Mouse (Mus musculus) neural tube, embryonic 11.5 days (tissue): ENCODE measurements around the gene Slc39a11. TPM values are rescaled to one million over a fixed set of nuclear protein-coding genes. Genes with fewer than 3 reads are reported as not detected.

ENCODE experiments used
- ATAC-seq: fragments of 200-750 bp; cut with Nextera tagmentation; 2 replicates; pipeline ENCODE4 v1.8.0; 2017; ENCODE audit warnings: moderate number of reproducible peaks, mild to moderate bottlenecking, moderate TSS enrichment, moderate library complexity; ENCODE audit not compliant: insufficient read depth, low FRiP score, low TSS enrichment
- DNase-seq: peaks from one replicate; pipeline ENCODE4 v3.0.0-alpha.2; 2015; ENCODE audit warnings: low spot score
- H3K27ac ChIP-seq: fragments of 300-500 bp; sonication (generic); 2 replicates; pipeline ENCODE4 v1.5.1; 2014; ENCODE audit warnings: low read depth, mild to moderate bottlenecking, low read length
- H3K27me3 ChIP-seq: fragments of 300-500 bp; sonication (generic); 2 replicates; pipeline ENCODE4 v1.6.1; 2014; ENCODE audit warnings: mild to moderate bottlenecking, low read length, mixed read lengths; ENCODE audit not compliant: control insufficient read depth, insufficient read depth
- H3K36me3 ChIP-seq: fragments of 300-500 bp; sonication (generic); 2 replicates; pipeline ENCODE4 v1.6.1; 2014; ENCODE audit warnings: mild to moderate bottlenecking, low read length, moderate library complexity, mixed read lengths; ENCODE audit not compliant: control insufficient read depth, insufficient read depth
- H3K4me1 ChIP-seq: fragments of 300-500 bp; sonication (generic); 2 replicates; pipeline ENCODE4 v1.6.1; 2014; ENCODE audit warnings: low read length, mixed read lengths; ENCODE audit not compliant: control insufficient read depth, insufficient read depth
- H3K4me2 ChIP-seq: fragments of 300-500 bp; sonication (generic); 2 replicates; pipeline ENCODE4 v1.6.1; 2014; ENCODE audit warnings: low read depth, mild to moderate bottlenecking, moderate library complexity
- H3K4me3 ChIP-seq: fragments of 300-500 bp; sonication (generic); 2 replicates; pipeline ENCODE4 v1.5.1; 2014; ENCODE audit warnings: low read depth, low read length
- H3K9ac ChIP-seq: fragments of 300-500 bp; sonication (generic); 2 replicates; pipeline ENCODE4 v1.6.1; 2014; ENCODE audit warnings: mild to moderate bottlenecking, low read length
- H3K9me3 ChIP-seq: fragments of 300-500 bp; sonication (generic); 2 replicates; pipeline ENCODE4 v1.6.1; 2016; ENCODE audit warnings: low read length; ENCODE audit not compliant: control insufficient read depth
- WGBS: fragments of 180-500 bp; shearing (Covaris S2); extraction: QIAGEN DNeasy Blood & Tissue Kit; methylation state at CpG from one replicate; pipeline ENCODE4 v1.1.7; 2014; 5-methylcytosine and 5-hydroxymethylcytosine counted together
- polyA plus RNA-seq: library from polyadenylated mRNA; unstranded; fragments of >200 nt; fragmentation: Nextera tagmentation; extraction: Ambion mirVana; gene quantifications from 2 replicates; pipeline ENCODE4 v1.2.1, GENCODE M21; 2014

Slc39a11 gene
- polyA plus RNA-seq, 1 experiment from 2014 or later = 20.1 TPM

GRCm38 (mm10) chr11:113437357-113437756, 212.5 kb downstream of the Slc39a11 start:
- DNase-seq (no peak), ATAC-seq (no peak)
- 87% methylated on average over 9 of the region's 9 CpGs for WGBS
- Histone ChIP-seq H3K9me3 (peaks cover 3% of the 10 kb centered on the region; the same call in 1 of the 2 replicates), H3K27me3 (no peaks in the 10 kb centered on the region), H3K36me3 (no peaks in the 10 kb centered on the region), H3K27ac (no peak overlapping the region), H3K4me3 (no peak overlapping the region), H3K4me1 (peaks cover 12% of the 10 kb centered on the region), H3K9ac (no peak overlapping the region), H3K4me2 (no peak overlapping the region)

GRCm38 (mm10) chr11:113436299-113436698, 213.6 kb downstream of the Slc39a11 start:
- H3K4me2 ChIP-seq = no peak overlapping the region
- no peak overlapping the region for H3K27ac ChIP-seq
- DNase-seq = no peak
- ATAC-seq = no peak
- H3K4me3 ChIP-seq = no peak overlapping the region
- peaks cover 12% of the 10 kb centered on the region for H3K4me1 ChIP-seq
- peaks cover 2% of the 10 kb centered on the region; the same call in 1 of the 2 replicates for H3K9me3 ChIP-seq
- H3K9ac ChIP-seq = no peak overlapping the region
- WGBS = 90% methylated on average over 6 of the region's 6 CpGs
- H3K27me3 ChIP-seq = no peaks in the 10 kb centered on the region
- no peaks in the 10 kb centered on the region for H3K36me3 ChIP-seq

- H3K4me2 ChIP-seq = no peak overlapping the region
- ATAC-seq (no peak), DNase-seq (no peak)
- peaks cover 12% of the 10 kb centered on the region for H3K4me1 ChIP-seq
- no peaks in the 10 kb centered on the region for H3K27me3 ChIP-seq
- no peak overlapping the region for H3K27ac ChIP-seq
- no peaks in the 10 kb centered on the region for H3K9me3 ChIP-seq
- no peak overlapping the region for H3K4me3 ChIP-seq
- 45% methylated on average over 5 of the region's 5 CpGs for WGBS
- no peak overlapping the region for H3K9ac ChIP-seq
- no peaks in the 10 kb centered on the region for H3K36me3 ChIP-seq
Measured at GRCm38 (mm10) chr11:113435696-113436095, 214.2 kb downstream of the Slc39a11 start.

- DNase-seq = peak; percentile 53
- 65% methylated on average over 7 of the region's 7 CpGs for WGBS
- no peaks in the 10 kb centered on the region for H3K36me3 ChIP-seq
- no peak overlapping the region for H3K4me3 ChIP-seq
- H3K4me2 ChIP-seq = no peak overlapping the region
- H3K4me1 ChIP-seq = no peaks in the 10 kb centered on the region
- no peak for ATAC-seq
- H3K27me3 ChIP-seq = no peaks in the 10 kb centered on the region
- no peaks in the 10 kb centered on the region for H3K9me3 ChIP-seq
- H3K27ac ChIP-seq = no peak overlapping the region
- no peak overlapping the region for H3K9ac ChIP-seq
Measured at GRCm38 (mm10) chr11:113431161-113431560, 218.7 kb downstream of the Slc39a11 start.

- Histone ChIP-seq H3K4me2 (no peak overlapping the region), H3K36me3 (no peaks in the 10 kb centered on the region), H3K9ac (no peak overlapping the region), H3K4me3 (no peak overlapping the region), H3K9me3 (no peaks in the 10 kb centered on the region), H3K4me1 (no peaks in the 10 kb centered on the region), H3K27me3 (no peaks in the 10 kb centered on the region), H3K27ac (no peak overlapping the region)
- WGBS = 58% methylated on average over 9 of the region's 9 CpGs
- no peak for DNase-seq
- no peak for ATAC-seq
Measured at GRCm38 (mm10) chr11:113425882-113426281, 224.0 kb downstream of the Slc39a11 start.

- Histone ChIP-seq H3K27ac (no peak overlapping the region), H3K4me3 (no peak overlapping the region), H3K27me3 (no peaks in the 10 kb centered on the region), H3K9ac (no peak overlapping the region; the same call in 1 of the 2 replicates), H3K4me1 (no peaks in the 10 kb centered on the region), H3K4me2 (no peak overlapping the region), H3K36me3 (no peaks in the 10 kb centered on the region), H3K9me3 (no peaks in the 10 kb centered on the region)
- WGBS = 81% methylated on average over 3 of the region's 3 CpGs
- ATAC-seq (no peak), DNase-seq (no peak)
Measured at GRCm38 (mm10) chr11:113425454-113425853, 224.4 kb downstream of the Slc39a11 start.

- Histone ChIP-seq H3K4me3 (no peak overlapping the region), H3K9me3 (no peaks in the 10 kb centered on the region), H3K27me3 (no peaks in the 10 kb centered on the region), H3K27ac (no peak overlapping the region), H3K36me3 (no peaks in the 10 kb centered on the region), H3K4me2 (no peak overlapping the region), H3K4me1 (no peaks in the 10 kb centered on the region), H3K9ac (no peak overlapping the region)
- 84% methylated on average over 3 of the region's 4 CpGs for WGBS
- ATAC-seq = no peak
- DNase-seq = no peak
Measured at GRCm38 (mm10) chr11:113424765-113425164, 225.1 kb downstream of the Slc39a11 start.

- Histone ChIP-seq H3K9ac (no peak overlapping the region), H3K36me3 (no peaks in the 10 kb centered on the region), H3K4me1 (no peaks in the 10 kb centered on the region), H3K27ac (no peak overlapping the region), H3K4me2 (no peak overlapping the region), H3K27me3 (no peaks in the 10 kb centered on the region), H3K9me3 (no peaks in the 10 kb centered on the region), H3K4me3 (no peak overlapping the region)
- DNase-seq (no peak), ATAC-seq (no peak)
- 92% methylated on average over 7 of the region's 7 CpGs for WGBS
Measured at GRCm38 (mm10) chr11:113422598-113422997, 227.3 kb downstream of the Slc39a11 start.

GRCm38 (mm10) chr11:113418921-113419655, 230.8 kb downstream of the Slc39a11 start:
- Histone ChIP-seq H3K27ac (no peak overlapping the region), H3K36me3 (no peaks in the 10 kb centered on the region), H3K27me3 (no peaks in the 10 kb centered on the region), H3K4me2 (no peak overlapping the region), H3K4me1 (no peaks in the 10 kb centered on the region), H3K4me3 (no peak overlapping the region), H3K9me3 (no peaks in the 10 kb centered on the region), H3K9ac (no peak overlapping the region)
- DNase-seq (no peak), ATAC-seq (no peak)
- 91% methylated on average over 15 of the region's 15 CpGs for WGBS
